In the genomic region with DNA sequence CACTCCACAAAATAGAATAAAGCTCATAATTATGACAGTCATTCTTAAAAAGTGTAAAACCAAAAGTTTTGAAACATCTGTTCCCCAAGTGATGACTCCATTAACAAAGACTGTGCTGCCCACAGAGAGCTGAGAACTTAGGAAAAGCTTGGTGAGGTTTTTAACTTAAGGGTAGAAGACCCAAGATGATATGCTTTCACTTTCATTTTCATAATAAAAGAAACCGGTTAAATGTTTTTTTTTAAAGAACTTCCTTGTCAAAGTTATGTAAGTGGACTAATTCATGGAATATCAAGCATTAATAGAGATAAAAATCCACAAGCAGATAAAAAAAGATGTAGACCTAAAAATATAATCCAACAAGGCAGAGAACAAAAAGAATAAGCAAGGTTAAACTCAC, we compare ENCODE assay signal across 24 mouse cellular contexts.
A peak's percentile ranks its signal among the peaks of the same experiment; 100 is the strongest.
DNase-seq lines count a peak whose midpoint lies in the region; ATAC-seq and TF ChIP-seq lines count a peak whose summit lies in the region.
"Had no signal": no experiment of that assay in that cellular context is flagged by ENCODE, and none has a peak within 500 bp of the region (broad histone marks: within the 10 kb centered on the region; RNA-seq: fewer than 3 reads in every experiment).

No protein-coding gene starts in this region.

- no peaks in the 10 kb centered on the region for H3K4me1 ChIP-seq in liver, postnatal 0 days (ENCODE audit: insufficient read depth)
- no peaks in the 10 kb centered on the region for H3K4me1 ChIP-seq in liver, embryonic 12.5 days
- no peaks in the 10 kb centered on the region for H3K4me1 ChIP-seq in forebrain, embryonic 11.5 days (replicated peaks; ENCODE audit: control insufficient read depth, insufficient read depth, low read length)
- no peaks in the 10 kb centered on the region for H3K4me1 ChIP-seq in forebrain, embryonic 12.5 days
- H3K4me1 ChIP-seq: embryonic facial prominence, embryonic 10.5 days; forebrain, embryonic 13.5 days; intestine, embryonic 15.5 days; kidney, embryonic 15.5 days; limb, embryonic 10.5 days; liver, embryonic 13.5 days; lung, embryonic 15.5 days; midbrain, embryonic 15.5 days; stomach, embryonic 15.5 days had no signal

- no peak for TF ChIP-seq EP300 in liver, postnatal 0 days (IDR thresholded peaks at IDR 0.05; ENCODE audit: low read depth)

- H3K79me2 ChIP-seq in myocyte (ENCODE audit: control insufficient read depth, insufficient read depth) = no peaks in the 10 kb centered on the region

- no peak for TF ChIP-seq CTCF in liver, postnatal 0 days (IDR thresholded peaks at IDR 0.05; ENCODE audit: low read depth)

- H3ac ChIP-seq in myocyte (ENCODE audit: control insufficient read depth, insufficient read length) = no peak overlapping the region

- H3K4me2 ChIP-seq in liver, postnatal 0 days (ENCODE audit: low read depth, low read length) = peak overlapping the region; percentile 22
- H3K4me2 ChIP-seq in liver, embryonic 12.5 days = no peak overlapping the region
- peak overlapping the region; percentile 63 for H3K4me2 ChIP-seq in myocyte (ENCODE audit: low read depth)
- no peak overlapping the region for H3K4me2 ChIP-seq in forebrain, embryonic 11.5 days (ENCODE audit: low read depth, low read length, severe bottlenecking)
- H3K4me2 ChIP-seq in forebrain, embryonic 12.5 days = no peak overlapping the region
- H3K4me2 ChIP-seq: forebrain, embryonic 13.5 days; intestine, embryonic 15.5 days; kidney, embryonic 15.5 days; liver, embryonic 13.5 days; lung, embryonic 15.5 days; midbrain, embryonic 15.5 days; stomach, embryonic 15.5 days had no signal

- no peak for TF ChIP-seq POLR2A in myocyte (IDR thresholded peaks at IDR 0.05; ENCODE audit: insufficient read length, low read depth)

- no peak overlapping the region for H3K4me3 ChIP-seq in liver, postnatal 0 days (ENCODE audit: low read depth, low read length)
- no peak overlapping the region for H3K4me3 ChIP-seq in liver, embryonic 12.5 days
- no peak overlapping the region for H3K4me3 ChIP-seq in myocyte
- no peak overlapping the region for H3K4me3 ChIP-seq in forebrain, embryonic 11.5 days (ENCODE audit: low read depth, low read length)
- no peak overlapping the region for H3K4me3 ChIP-seq in forebrain, embryonic 12.5 days (replicated peaks)
- H3K4me3 ChIP-seq: embryonic facial prominence, embryonic 10.5 days; forebrain, embryonic 13.5 days; intestine, embryonic 15.5 days; kidney, embryonic 15.5 days; left cerebral cortex, adult 2 months; limb, embryonic 10.5 days; liver, embryonic 13.5 days; lung, embryonic 15.5 days; midbrain, embryonic 15.5 days; stomach, embryonic 15.5 days had no signal

- no peaks in the 10 kb centered on the region for H3K27me3 ChIP-seq in liver, postnatal 0 days (ENCODE audit: insufficient read depth, low read length)
- H3K27me3 ChIP-seq in liver, embryonic 12.5 days (replicated peaks) = no peaks in the 10 kb centered on the region
- H3K27me3 ChIP-seq in myocyte (ENCODE audit: control insufficient read depth, insufficient read depth, insufficient read length) = no peaks in the 10 kb centered on the region
- no peaks in the 10 kb centered on the region for H3K27me3 ChIP-seq in forebrain, embryonic 11.5 days (ENCODE audit: control insufficient read depth, insufficient read depth, low read length)
- H3K27me3 ChIP-seq in forebrain, embryonic 12.5 days = no peaks in the 10 kb centered on the region
- H3K27me3 ChIP-seq: forebrain, embryonic 13.5 days; intestine, embryonic 15.5 days; kidney, embryonic 15.5 days; liver, embryonic 13.5 days; lung, embryonic 15.5 days; midbrain, embryonic 15.5 days; stomach, embryonic 15.5 days had no signal

- ATAC-seq in liver, postnatal 0 days = no peak
- ATAC-seq in liver, embryonic 12.5 days = no peak
- peak; percentile 72 for ATAC-seq in CD4-positive, CD25-positive, alpha-beta regulatory T cell, adult 4 months
- peak; percentile 71 for ATAC-seq in granulocyte monocyte progenitor cell, adult 5-6 weeks (replicated peaks; ENCODE audit: poor library complexity, severe bottlenecking)
- ATAC-seq in forebrain, embryonic 11.5 days (replicated peaks; ENCODE audit: low FRiP score) = no peak
- no peak for ATAC-seq in forebrain, embryonic 12.5 days (ENCODE audit: low FRiP score)
- ATAC-seq: forebrain, embryonic 13.5 days; intestine, embryonic 15.5 days; midbrain, embryonic 15.5 days had no signal

- no peak overlapping the region for H3K9ac ChIP-seq in liver, postnatal 0 days (replicated peaks)
- no peak overlapping the region for H3K9ac ChIP-seq in liver, embryonic 12.5 days
- H3K9ac ChIP-seq in forebrain, embryonic 11.5 days (ENCODE audit: low read length) = no peak overlapping the region
- H3K9ac ChIP-seq in forebrain, embryonic 12.5 days = no peak overlapping the region
- H3K9ac ChIP-seq: forebrain, embryonic 13.5 days; intestine, embryonic 15.5 days; kidney, embryonic 15.5 days; liver, embryonic 13.5 days; lung, embryonic 15.5 days; midbrain, embryonic 15.5 days; stomach, embryonic 15.5 days had no signal

- no peak overlapping the region for H3K27ac ChIP-seq in liver, postnatal 0 days (ENCODE audit: low read depth)
- no peak overlapping the region for H3K27ac ChIP-seq in liver, embryonic 12.5 days
- no peak overlapping the region for H3K27ac ChIP-seq in forebrain, embryonic 11.5 days (ENCODE audit: low read depth, low read length)
- H3K27ac ChIP-seq in forebrain, embryonic 12.5 days = no peak overlapping the region
- H3K27ac ChIP-seq: embryonic facial prominence, embryonic 10.5 days; forebrain, embryonic 13.5 days; intestine, embryonic 15.5 days; kidney, embryonic 15.5 days; left cerebral cortex, adult 2 months; limb, embryonic 10.5 days; liver, embryonic 13.5 days; lung, embryonic 15.5 days; midbrain, embryonic 15.5 days; stomach, embryonic 15.5 days had no signal

- no peaks in the 10 kb centered on the region for H3K36me3 ChIP-seq in liver, postnatal 0 days (replicated peaks; ENCODE audit: insufficient read depth, low read length)
- no peaks in the 10 kb centered on the region for H3K36me3 ChIP-seq in liver, embryonic 12.5 days
- H3K36me3 ChIP-seq in myocyte (ENCODE audit: control insufficient read depth, insufficient read depth) = no peaks in the 10 kb centered on the region
- H3K36me3 ChIP-seq in forebrain, embryonic 11.5 days (ENCODE audit: control insufficient read depth, insufficient read depth, low read length) = no peaks in the 10 kb centered on the region
- no peaks in the 10 kb centered on the region for H3K36me3 ChIP-seq in forebrain, embryonic 12.5 days (replicated peaks)
- H3K36me3 ChIP-seq: embryonic facial prominence, embryonic 10.5 days; intestine, embryonic 15.5 days; kidney, embryonic 15.5 days; limb, embryonic 10.5 days; liver, embryonic 13.5 days; lung, embryonic 15.5 days; midbrain, embryonic 15.5 days; stomach, embryonic 15.5 days had no signal

- DNase-seq in liver, postnatal 0 days = no peak
- no peak for DNase-seq in forebrain, embryonic 11.5 days (ENCODE audit: low spot score)
- no peak for DNase-seq in adrenal gland, postnatal 25 days
- DNase-seq: adrenal gland, adult 2 months; cerebellum, adult 11-12 months; gastrocnemius, postnatal 10 days; kidney, postnatal 4 days; layer of hippocampus, adult 9-11 months; liver, embryonic 13.5 days; thymus, adult 18-20 months had no signal

- WGBS in liver, postnatal 0 days (ENCODE audit: insufficient replicate concordance) = 11% methylated on average over 1 of the region's 1 CpGs
- 30% methylated on average over 1 of the region's 1 CpGs for WGBS in liver, embryonic 12.5 days (ENCODE audit: insufficient replicate concordance)
- 83% methylated on average over 1 of the region's 1 CpGs for WGBS in forebrain, embryonic 11.5 days
- 80% methylated on average over 1 of the region's 1 CpGs for WGBS in forebrain, embryonic 12.5 days

- H3K9me3 ChIP-seq in liver, postnatal 0 days (ENCODE audit: low read length) = no peaks in the 10 kb centered on the region
- no peaks in the 10 kb centered on the region for H3K9me3 ChIP-seq in liver, embryonic 12.5 days (replicated peaks)
- H3K9me3 ChIP-seq in forebrain, embryonic 11.5 days (ENCODE audit: control insufficient read depth, low read length) = no peaks in the 10 kb centered on the region
- H3K9me3 ChIP-seq in forebrain, embryonic 12.5 days = no peaks in the 10 kb centered on the region
- H3K9me3 ChIP-seq: embryonic facial prominence, embryonic 10.5 days; forebrain, embryonic 13.5 days; intestine, embryonic 15.5 days; kidney, embryonic 15.5 days; limb, embryonic 10.5 days; liver, embryonic 13.5 days; lung, embryonic 15.5 days; midbrain, embryonic 15.5 days; stomach, embryonic 15.5 days had no signal

TF ChIP-seq in myocyte, 11 proteins besides CTCF, POLR2A, EP300 and RAD21:
- TF ChIP-seq E2F4 (IDR thresholded peaks at IDR 0.05; ENCODE audit: insufficient read depth) (no peak), REST (IDR thresholded peaks at IDR 0.05; ENCODE audit: insufficient read depth, insufficient read length) (no peak), TCF3 (IDR thresholded peaks at IDR 0.05; ENCODE audit: insufficient read length, low read depth) (no peak), POLR2AphosphoS2 (IDR thresholded peaks at IDR 0.05; ENCODE audit: insufficient read length, low read depth) (no peak), MYOD1 (IDR thresholded peaks at IDR 0.05; ENCODE audit: control insufficient read depth in 1 of 3, insufficient read length in 2 of 3, low read depth in 2 of 3) (no peak), TCF12 (IDR thresholded peaks at IDR 0.05; ENCODE audit: insufficient read depth, poor library complexity, severe bottlenecking) (no peak), SRF (IDR thresholded peaks at IDR 0.05; ENCODE audit: control insufficient read depth, insufficient read length, low read depth) (no peak), USF1 (IDR thresholded peaks at IDR 0.05; ENCODE audit: low read depth) (no peak), MAX (IDR thresholded peaks at IDR 0.05; ENCODE audit: low read depth) (no peak), CEBPB (IDR thresholded peaks at IDR 0.05; ENCODE audit: insufficient read depth, poor library complexity, severe bottlenecking) (no peak)

Comparison
In these comparisons a context has a peak if more than half of its experiments do, and no peak if none do; other contexts are left out.
1. H3K4me2 ChIP-seq: peak in liver, postnatal 0 days (single experiment) and myocyte (single experiment); none in liver, embryonic 12.5 days (single experiment), forebrain, embryonic 11.5 days (single experiment) and forebrain, embryonic 12.5 days (single experiment).
2. ATAC-seq: peak in CD4-positive, CD25-positive, alpha-beta regulatory T cell, adult 4 months (single experiment) and granulocyte monocyte progenitor cell, adult 5-6 weeks (single experiment); none in liver, postnatal 0 days (single experiment), liver, embryonic 12.5 days (single experiment), forebrain, embryonic 11.5 days (single experiment) and forebrain, embryonic 12.5 days (single experiment).